Comparison of ENCODE assay signal across 8 mouse cellular contexts in the genomic region with DNA sequence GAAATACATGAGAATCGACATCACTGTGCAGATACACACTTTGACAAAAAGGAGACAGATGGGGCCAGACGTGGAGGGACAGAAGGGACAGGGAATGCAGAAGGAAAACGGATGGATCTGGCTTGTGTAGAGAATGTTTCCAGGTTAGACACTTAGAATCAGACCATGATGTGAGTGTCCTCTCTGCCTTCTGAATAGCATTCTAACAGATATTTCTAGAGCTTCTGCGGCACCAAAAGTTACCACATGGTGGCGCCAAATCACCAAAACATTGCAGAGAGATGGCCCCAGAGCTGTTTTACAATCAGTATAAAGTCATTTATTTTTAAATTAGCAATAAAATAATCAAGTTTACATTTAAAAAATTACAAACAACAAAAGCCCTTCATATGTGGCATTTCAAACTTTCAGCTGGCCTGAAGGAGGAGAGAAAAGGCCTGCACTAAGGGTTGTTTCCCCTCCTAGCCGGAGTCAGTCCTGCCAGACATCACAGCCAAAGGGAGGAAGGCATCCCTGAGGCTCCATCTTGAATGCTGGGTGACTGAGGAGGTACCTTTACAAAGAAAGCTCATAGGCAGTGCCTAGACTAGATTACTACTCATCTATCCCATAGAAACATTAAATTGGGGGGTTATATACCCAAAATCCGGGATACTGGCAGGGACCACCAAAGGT. TPM values are rescaled to one million over a fixed set of nuclear protein-coding genes. Genes with fewer than 3 reads are reported as not detected.
DNase-seq lines count a peak whose midpoint lies in the region; ATAC-seq and TF ChIP-seq lines count a peak whose summit lies in the region.

No protein-coding gene starts in this region.

- H3K9me3 ChIP-seq in liver, postnatal 0 days (ENCODE audit: low read length): no peaks in the 10 kb centered on the region
- H3K9me3 ChIP-seq in neural tube, embryonic 14.5 days (ENCODE audit: control insufficient read depth, low read length): no peaks in the 10 kb centered on the region

- peaks cover 26% of the 10 kb centered on the region for H3K36me3 ChIP-seq in liver, postnatal 0 days (replicated peaks; ENCODE audit: insufficient read depth, low read length)
- H3K36me3 ChIP-seq in neural tube, embryonic 14.5 days (ENCODE audit: control insufficient read depth, insufficient read depth, low read length): peaks cover 5% of the 10 kb centered on the region; the same call in 1 of the 2 replicates

- peak; percentile 80 for TF ChIP-seq CTCF in liver, postnatal 0 days (IDR thresholded peaks at IDR 0.05; ENCODE audit: low read depth)

- H3K4me1 ChIP-seq in liver, postnatal 0 days (ENCODE audit: insufficient read depth): no peaks in the 10 kb centered on the region
- no peaks in the 10 kb centered on the region for H3K4me1 ChIP-seq in neural tube, embryonic 14.5 days (ENCODE audit: control insufficient read depth, insufficient read depth, low read length)

- peak; percentile 16 to 62 for DNase-seq in urinary bladder, adult 18-20 months (ENCODE audit: low spot score in 2 of 2)
- no peak for DNase-seq in urinary bladder, postnatal 10 days (ENCODE audit: low spot score)
- DNase-seq in cerebellum, adult 9-10 months: peak; percentile 67
- DNase-seq in kidney, adult 8-10 months: peak; percentile 29 to 75
- peak; percentile 79 for DNase-seq in liver, postnatal 0 days
- DNase-seq in thymus, postnatal 36 days: peak; percentile 33 to 57

- H3K4me2 ChIP-seq in liver, postnatal 0 days (ENCODE audit: low read depth, low read length): no peak overlapping the region
- H3K4me2 ChIP-seq in neural tube, embryonic 14.5 days (ENCODE audit: low read depth, low read length): no peak overlapping the region

- peak; percentile 78 for ATAC-seq in frontal cortex, adult (ENCODE audit: low TSS enrichment)
- ATAC-seq in liver, postnatal 0 days: no peak
- ATAC-seq in neural tube, embryonic 14.5 days (ENCODE audit: low read depth): peak; percentile 72; the same call in 1 of the 2 replicates

- H3K27me3 ChIP-seq in liver, postnatal 0 days (ENCODE audit: insufficient read depth, low read length): no peaks in the 10 kb centered on the region
- H3K27me3 ChIP-seq in neural tube, embryonic 14.5 days (ENCODE audit: control insufficient read depth, insufficient read depth, low read length): no peaks in the 10 kb centered on the region

- TF ChIP-seq EP300 in liver, postnatal 0 days (IDR thresholded peaks at IDR 0.05; ENCODE audit: low read depth): no peak

- WGBS in liver, postnatal 0 days (ENCODE audit: insufficient replicate concordance): 55% methylated on average over 7 of the region's 7 CpGs
- WGBS in neural tube, embryonic 14.5 days: 66% methylated on average over 7 of the region's 7 CpGs

- H3K4me3 ChIP-seq in liver, postnatal 0 days (ENCODE audit: low read depth, low read length): no peak overlapping the region
- H3K4me3 ChIP-seq in neural tube, embryonic 14.5 days (ENCODE audit: low read depth, low read length): no peak overlapping the region

- H3K9ac ChIP-seq in liver, postnatal 0 days (replicated peaks): no peak overlapping the region
- H3K9ac ChIP-seq in neural tube, embryonic 14.5 days (replicated peaks; ENCODE audit: low read depth, low read length): no peak overlapping the region

- H3K27ac ChIP-seq in liver, postnatal 0 days (ENCODE audit: low read depth): no peak overlapping the region
- H3K27ac ChIP-seq in neural tube, embryonic 14.5 days (ENCODE audit: low read depth, low read length): no peak overlapping the region

RNA-seq across cellular contexts. Expression of gene Mrpl16, which starts 7.1 kb away (rescaled TPM):
- polyA plus RNA-seq in liver, postnatal 0 days (2015; fragmentation: Nextera tagmentation; extraction: Ambion mirVana): 35.7 and 38.2 TPM in 2 replicates
- polyA plus RNA-seq in neural tube, embryonic 14.5 days (2014; fragmentation: Nextera tagmentation; extraction: Ambion mirVana): 50.1 and 54.2 TPM in 2 replicates

RNA-seq across cellular contexts. Expression of gene Gif, which starts 30.0 kb away (rescaled TPM):
- not detected in 2 replicates for polyA plus RNA-seq in liver, postnatal 0 days (2015; fragmentation: Nextera tagmentation; extraction: Ambion mirVana)
- polyA plus RNA-seq in neural tube, embryonic 14.5 days (2014; fragmentation: Nextera tagmentation; extraction: Ambion mirVana): not detected in 2 replicates

RNA-seq across cellular contexts. Expression of gene Stx3, which starts 41.9 kb away (rescaled TPM):
- 3.2 and 3.7 TPM in 2 replicates for polyA plus RNA-seq in liver, postnatal 0 days (2015; fragmentation: Nextera tagmentation; extraction: Ambion mirVana)
- 13.2 and 16.9 TPM in 2 replicates for polyA plus RNA-seq in neural tube, embryonic 14.5 days (2014; fragmentation: Nextera tagmentation; extraction: Ambion mirVana)
